In genomic region chr9:114844017-114844662, GRCm38 (mm10) we compare ENCODE assay signal across 8 mouse cellular contexts. TPM values are rescaled to one million over a fixed set of nuclear protein-coding genes. Genes with fewer than 3 reads are reported as not detected.
DNase-seq lines count a peak whose midpoint lies in the region; ATAC-seq and TF ChIP-seq lines count a peak whose summit lies in the region.

Cmtm8 (minus strand) TSS chr9:114844156.

- ATAC-seq in common myeloid progenitor, adult 5-6 weeks (replicated peaks; ENCODE audit: low read depth, poor library complexity, severe bottlenecking) = peak; percentile 87
- peak; percentile 87 for ATAC-seq in limb, embryonic 12.5 days (ENCODE audit: insufficient number of reproducible peaks, insufficient read depth, low FRiP score, low TSS enrichment, low read depth)
- ATAC-seq in midbrain, embryonic 12.5 days (ENCODE audit: low FRiP score, low read depth) = peak; percentile 90
- no peak for ATAC-seq in activated CD4-positive, CD25-positive, alpha-beta regulatory T cell, adult 4 months

- H3K4me2 ChIP-seq in limb, embryonic 12.5 days = peak within 1 kb of the TSS; percentile 92
- peak within 1 kb of the TSS; percentile 97 for H3K4me2 ChIP-seq in midbrain, embryonic 12.5 days (replicated peaks)

- no peaks in the 10 kb centered on the region for H3K36me3 ChIP-seq in limb, embryonic 12.5 days
- H3K36me3 ChIP-seq in midbrain, embryonic 12.5 days = no peaks in the 10 kb centered on the region
- H3K36me3 ChIP-seq in small intestine, adult 2 months (ENCODE audit: control insufficient read depth, insufficient read depth, low read length) = no peaks in the 10 kb centered on the region

- peak within 1 kb of the TSS; percentile 70 for H3K4me3 ChIP-seq in limb, embryonic 12.5 days (replicated peaks)
- peak within 1 kb of the TSS; percentile 62 for H3K4me3 ChIP-seq in midbrain, embryonic 12.5 days
- H3K4me3 ChIP-seq in small intestine, adult 2 months (ENCODE audit: low read depth, low read length) = peak within 1 kb of the TSS; percentile 68

- intact Hi-C loops in gastrocnemius, postnatal 36 days (cut with DNase I) = no loop called here

- DNase-seq in adrenal gland, adult 18-20 months (ENCODE audit: low spot score in 2 of 2) = peak; percentile 54 to 61
- peak; percentile 41 to 62 for DNase-seq in gastrocnemius, postnatal 36 days
- peak; percentile 55 for DNase-seq in induced T-regulatory cell, adult 2 months (ENCODE audit: low read depth)

- H3K4me1 ChIP-seq in limb, embryonic 12.5 days (replicated peaks) = peaks cover 18% of the 10 kb centered on the region
- peaks cover 8% of the 10 kb centered on the region for H3K4me1 ChIP-seq in midbrain, embryonic 12.5 days
- H3K4me1 ChIP-seq in small intestine, adult 2 months (ENCODE audit: control insufficient read depth, insufficient read depth, insufficient read length, low read length) = peaks cover 7% of the 10 kb centered on the region; the same call in 1 of the 2 replicates

- TF ChIP-seq CTCF in small intestine, adult 2 months (IDR thresholded peaks at IDR 0.05; ENCODE audit: extremely low read depth, insufficient read length, insufficient replicate concordance, low read depth, low read length) = no peak

- TF ChIP-seq POLR2A in small intestine, adult 2 months (IDR thresholded peaks at IDR 0.05; ENCODE audit: low read depth, low read length) = no peak

- peaks cover 21% of the 10 kb centered on the region; the same call in 1 of the 2 replicates for H3K27me3 ChIP-seq in limb, embryonic 12.5 days
- H3K27me3 ChIP-seq in midbrain, embryonic 12.5 days = peaks cover 48% of the 10 kb centered on the region
- peaks cover 8% of the 10 kb centered on the region for H3K27me3 ChIP-seq in small intestine, adult 2 months (ENCODE audit: control insufficient read depth, insufficient read depth, low read length)

- H3K9me3 ChIP-seq in limb, embryonic 12.5 days = no peaks in the 10 kb centered on the region
- no peaks in the 10 kb centered on the region for H3K9me3 ChIP-seq in midbrain, embryonic 12.5 days

- 0 out of 2 replicates have a peak within 1 kb of the TSS, but pooled peaks have one; percentile 50 for H3K27ac ChIP-seq in limb, embryonic 12.5 days
- no peak within 1 kb of the TSS for H3K27ac ChIP-seq in midbrain, embryonic 12.5 days (replicated peaks)
- peak within 1 kb of the TSS; percentile 14; the same call in 1 of the 2 replicates for H3K27ac ChIP-seq in small intestine, adult 2 months (ENCODE audit: insufficient read depth, low read depth, low read length)

- under 1% methylated on average over 38 of the region's 43 CpGs for WGBS in limb, embryonic 12.5 days
- under 1% methylated on average over 43 of the region's 43 CpGs for WGBS in midbrain, embryonic 12.5 days
- WGBS in small intestine, adult 2 months = under 1% methylated on average over 40 of the region's 43 CpGs

- peak within 1 kb of the TSS; percentile 66 for H3K9ac ChIP-seq in limb, embryonic 12.5 days (replicated peaks)
- peak within 1 kb of the TSS; percentile 47 for H3K9ac ChIP-seq in midbrain, embryonic 12.5 days (replicated peaks)

RNA-seq across cellular contexts. Expression of gene Cmtm8, which starts in this region (rescaled TPM):
- total RNA-seq in adrenal gland, adult 18-20 months (2021) = 1 to 10 TPM; 5.8 to 7.3 TPM
- 3.1 TPM in 1 of 2 replicates, not detected in the other for total RNA-seq in common myeloid progenitor, adult 5-6 weeks (2017)
- 1 to 10 TPM; 2.4 to 3.0 TPM for total RNA-seq in gastrocnemius, postnatal 36 days (2021)
- polyA plus RNA-seq in limb, embryonic 12.5 days (2016; fragmentation: Nextera tagmentation; extraction: Ambion mirVana) = 18.8 and 20.1 TPM in 2 replicates
- 13.2 and 14.9 TPM in 2 replicates for polyA plus RNA-seq in midbrain, embryonic 12.5 days (2016; fragmentation: Nextera tagmentation; extraction: Ambion mirVana)
- polyA plus RNA-seq in small intestine, adult 2 months (2012; rRNA removed) = 2.9 and 25.7 TPM in 2 replicates
- polyA plus RNA-seq in activated CD4-positive, CD25-positive, alpha-beta regulatory T cell, adult 4 months (2017; shearing (Covaris generic)) = not detected
